Mouse (Mus musculus): ENCODE measurements at regions not wholly inside any gene's neighbourhood (a gene's known extent, or its start where the extent isn't known, plus 50 kb on each side); places are given as distances from the start of the nearest gene placed in this dataset.

- no peaks in the 10 kb centered on the region for H3K9me3 ChIP-seq (replicated peaks; ENCODE audit: insufficient read depth, low read length)
Observed at GRCm38 (mm10) chr12:39536326-39536725, 501.5 kb downstream of the Arl4a start.

GRCm38 (mm10) chr12:39528121-39528520, 509.7 kb downstream of the Arl4a start:
- DNase-seq (ENCODE audit: low read depth, low spot score) = no peak
- H3K27me3 ChIP-seq (ENCODE audit: control insufficient read depth in 1 of 2, insufficient read depth in 2 of 2, low read length in 2 of 2) = no peaks in the 10 kb centered on the region; a peak in 3 of 4 replicates
- H3K36me3 ChIP-seq (ENCODE audit: control insufficient read depth in 1 of 2, insufficient read depth in 2 of 2, low read length in 2 of 2) = no peaks in the 10 kb centered on the region
- H3K27ac ChIP-seq (ENCODE audit: control insufficient read depth, low read depth, low read length) = no peak overlapping the region
- H3K4me3 ChIP-seq (ENCODE audit: control insufficient read depth in 1 of 2, insufficient read depth in 1 of 2, low read depth in 2 of 2, low read length in 2 of 2) = no peak overlapping the region
- no peaks in the 10 kb centered on the region for H3K9me3 ChIP-seq (replicated peaks; ENCODE audit: insufficient read depth, low read length)
- H3K4me1 ChIP-seq (ENCODE audit: control insufficient read depth in 1 of 2, insufficient read depth in 2 of 2, low read length in 2 of 2) = no peaks in the 10 kb centered on the region
- no peaks in the 10 kb centered on the region for H3K79me2 ChIP-seq (ENCODE audit: control insufficient read depth, insufficient read depth, low read length, poor library complexity)
- no peak overlapping the region for H3K9ac ChIP-seq (ENCODE audit: control insufficient read depth, low read depth, low read length, poor library complexity, severe bottlenecking)
- TF ChIP-seq MAZ (IDR thresholded peaks at IDR 0.05; ENCODE audit: low read depth, low read length) = no peak

More at GRCm38 (mm10) chr12:39536326-39536725, 501.5 kb downstream of the Arl4a start:
- Histone ChIP-seq H3K9ac (ENCODE audit: control insufficient read depth, low read depth, low read length, poor library complexity, severe bottlenecking) (no peak overlapping the region), H3K4me1 (ENCODE audit: control insufficient read depth in 1 of 2, insufficient read depth in 2 of 2, low read length in 2 of 2) (no peaks in the 10 kb centered on the region), H3K4me3 (ENCODE audit: control insufficient read depth in 1 of 2, insufficient read depth in 1 of 2, low read depth in 2 of 2, low read length in 2 of 2) (no peak overlapping the region), H3K27me3 (ENCODE audit: control insufficient read depth in 1 of 2, insufficient read depth in 2 of 2, low read length in 2 of 2) (no peaks in the 10 kb centered on the region; a peak in 1 of 4 replicates), H3K36me3 (ENCODE audit: control insufficient read depth in 1 of 2, insufficient read depth in 2 of 2, low read length in 2 of 2) (no peaks in the 10 kb centered on the region), H3K79me2 (ENCODE audit: control insufficient read depth, insufficient read depth, low read length, poor library complexity) (no peaks in the 10 kb centered on the region), H3K27ac (ENCODE audit: control insufficient read depth, low read depth, low read length) (no peak overlapping the region)
- TF ChIP-seq NELFE (IDR thresholded peaks at IDR 0.05; ENCODE audit: low read depth, low read length) (no peak), RAD21 (IDR thresholded peaks at IDR 0.05; ENCODE audit: low read depth, low read length) (no peak), NRF1 (IDR thresholded peaks at IDR 0.05; ENCODE audit: insufficient read depth, low read depth, low read length, poor library complexity, severe bottlenecking) (no peak), MAFK (IDR thresholded peaks at IDR 0.05; ENCODE audit: borderline replicate concordance, low read depth, low read length) (no peak), CHD2 (IDR thresholded peaks at IDR 0.05; ENCODE audit: low read length) (no peak), MAX (IDR thresholded peaks at IDR 0.05; ENCODE audit: low read length) (no peak), ELF1 (IDR thresholded peaks at IDR 0.05; ENCODE audit: low read depth, low read length) (no peak), HCFC1 (IDR thresholded peaks at IDR 0.05; ENCODE audit: low read depth, low read length) (no peak), ZMIZ1 (IDR thresholded peaks at IDR 0.05; ENCODE audit: low read depth, low read length) (no peak), MEF2A (IDR thresholded peaks at IDR 0.05; ENCODE audit: extremely low read depth, insufficient replicate concordance, low read depth, low read length, poor library complexity, severe bottlenecking) (no peak), ZNF384 (IDR thresholded peaks at IDR 0.05; ENCODE audit: low read depth, low read length) (no peak), MYC (IDR thresholded peaks at IDR 0.05; ENCODE audit: low read depth, low read length) (no peak), RCOR1 (IDR thresholded peaks at IDR 0.05; ENCODE audit: low read depth, low read length) (no peak), MXI1 (IDR thresholded peaks at IDR 0.05; ENCODE audit: low read depth, low read length) (no peak), TCF12 (IDR thresholded peaks at IDR 0.05; ENCODE audit: low read depth, low read length) (no peak)
- DNase-seq (ENCODE audit: low read depth, low spot score) = no peak

All from MEL (cell line).